12 mouse cellular contexts compared by ENCODE assay signal in the genomic region with DNA sequence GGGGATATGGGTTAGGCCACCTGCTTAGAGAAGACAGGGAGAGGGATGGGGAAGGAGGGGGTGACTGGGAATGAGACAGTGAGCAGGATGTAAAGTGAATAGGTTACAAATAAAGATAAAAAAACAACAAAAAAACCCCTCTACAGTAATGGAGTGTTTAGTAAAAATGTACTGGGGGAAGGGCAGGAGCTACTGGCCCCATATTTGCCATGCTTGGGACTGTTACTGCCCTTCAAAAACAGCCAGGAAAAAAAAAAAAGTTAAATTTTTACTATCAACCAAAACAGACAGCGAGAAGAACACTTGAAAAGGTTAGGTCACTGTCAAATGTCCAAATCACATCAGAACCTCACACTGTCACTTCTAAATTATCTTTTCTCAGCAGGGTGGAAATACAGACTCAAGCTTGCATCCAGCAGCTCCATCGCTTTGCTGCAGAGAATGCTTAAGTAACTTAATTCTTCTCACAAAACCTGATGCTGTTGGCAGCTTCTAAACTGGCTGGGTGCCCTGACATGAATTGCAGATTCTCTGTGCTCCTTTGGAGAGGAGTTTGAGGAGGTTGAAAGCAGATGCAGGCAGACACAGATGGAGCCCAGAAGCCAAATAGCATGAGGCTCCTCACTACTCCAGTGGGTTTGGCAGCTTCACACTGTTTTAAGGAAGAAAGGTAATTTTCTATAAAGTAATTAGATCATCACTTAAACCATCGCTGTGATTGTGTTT. TPM values are rescaled to one million over a fixed set of nuclear protein-coding genes. Genes with fewer than 3 reads are reported as not detected.
DNase-seq lines count a peak whose midpoint lies in the region; ATAC-seq lines count a peak whose summit lies in the region.
"Had no signal": no experiment of that assay in that cellular context is flagged by ENCODE, and none has a peak within 500 bp of the region (broad histone marks: within the 10 kb centered on the region; RNA-seq: fewer than 3 reads in every experiment).

No protein-coding gene starts in this region.

- no peak overlapping the region for H3K9ac ChIP-seq in midbrain, embryonic 14.5 days (replicated peaks; ENCODE audit: low read length)
- H3K9ac ChIP-seq: liver, embryonic 14.5 days had no signal

- no peak overlapping the region for H3K4me2 ChIP-seq in midbrain, embryonic 14.5 days (ENCODE audit: low read length)

- ATAC-seq in midbrain, embryonic 14.5 days (ENCODE audit: low FRiP score, low TSS enrichment) = peak; percentile 70
- ATAC-seq: Patski had no signal

- no peaks in the 10 kb centered on the region for H3K36me3 ChIP-seq in midbrain, embryonic 14.5 days (ENCODE audit: control insufficient read depth, insufficient read depth, low read length)
- H3K36me3 ChIP-seq in midbrain, embryonic 10.5 days = no peaks in the 10 kb centered on the region

- H3K4me1 ChIP-seq in midbrain, embryonic 14.5 days (ENCODE audit: control insufficient read depth, insufficient read depth, low read length) = 0 out of 2 replicates have a peak, but pooled peaks cover 5% of the 10 kb centered on the region
- H3K4me1 ChIP-seq in midbrain, embryonic 10.5 days = no peaks in the 10 kb centered on the region

- H3K27me3 ChIP-seq in midbrain, embryonic 14.5 days (ENCODE audit: control insufficient read depth, insufficient read depth, low read length) = no peaks in the 10 kb centered on the region
- H3K27me3 ChIP-seq in midbrain, embryonic 10.5 days (ENCODE audit: low read depth, poor library complexity, severe bottlenecking) = no peaks in the 10 kb centered on the region
- H3K27me3 ChIP-seq: Patski had no signal

- WGBS in midbrain, embryonic 14.5 days = 50% methylated on average over 3 of the region's 3 CpGs
- 70% methylated on average over 3 of the region's 3 CpGs for WGBS in midbrain, embryonic 10.5 days

- DNase-seq in adrenal gland, postnatal 10 days = peak; percentile 2
- no peak for DNase-seq in adrenal gland, adult 18-20 months (ENCODE audit: low spot score in 2 of 2)
- peak; percentile 77 for DNase-seq in midbrain, embryonic 14.5 days
- DNase-seq in midbrain, embryonic 10.5 days (ENCODE audit: low spot score) = no peak
- DNase-seq in left cerebral cortex, adult 9 months (ENCODE audit: low spot score in 2 of 2) = peak; percentile 73 to 93
- no peak for DNase-seq in heart, postnatal 4 days
- DNase-seq in yolk sac, embryonic 10.5 days (ENCODE audit: low spot score) = no peak
- no peak for DNase-seq in embryo, embryonic 10.5 days (ENCODE audit: low spot score)

- H3K9me3 ChIP-seq in midbrain, embryonic 14.5 days (ENCODE audit: control insufficient read depth, low read length) = no peaks in the 10 kb centered on the region
- no peaks in the 10 kb centered on the region for H3K9me3 ChIP-seq in midbrain, embryonic 10.5 days (replicated peaks)

- no peak overlapping the region for H3K4me3 ChIP-seq in midbrain, embryonic 14.5 days (replicated peaks; ENCODE audit: low read depth, low read length)
- H3K4me3 ChIP-seq in midbrain, embryonic 10.5 days = no peak overlapping the region

- H3K27ac ChIP-seq in midbrain, embryonic 14.5 days (replicated peaks; ENCODE audit: low read depth, low read length) = no peak overlapping the region
- H3K27ac ChIP-seq in midbrain, embryonic 10.5 days (replicated peaks) = no peak overlapping the region
- H3K27ac ChIP-seq: liver, embryonic 14.5 days had no signal

RNA-seq across cellular contexts. Expression of gene 4921530L21Rik, which starts 4.1 kb away (rescaled TPM):
- total RNA-seq in adrenal gland, postnatal 10 days (2021) = not detected
- total RNA-seq in adrenal gland, adult 18-20 months (2021) = not detected
- not detected in 2 replicates for polyA plus RNA-seq in midbrain, embryonic 14.5 days (2014; fragmentation: Nextera tagmentation; extraction: Ambion mirVana)
- polyA plus RNA-seq in midbrain, embryonic 10.5 days (2016; fragmentation: Nextera tagmentation; extraction: Ambion mirVana) = not detected in 2 replicates
- total RNA-seq in heart, postnatal 4 days (2021) = not detected
- total RNA-seq: gastrocnemius, postnatal 4 days had no signal
- polyA plus RNA-seq: liver, embryonic 14.5 days; Patski; small intestine, adult 2 months had no signal

Comparison
In these comparisons a context has a peak if more than half of its experiments do, and no peak if none do; other contexts are left out.
1. DNase-seq: peak in adrenal gland, postnatal 10 days (single experiment), midbrain, embryonic 14.5 days (single experiment) and left cerebral cortex, adult 9 months (2 of 2); none in adrenal gland, adult 18-20 months (0 of 2), midbrain, embryonic 10.5 days (single experiment), heart, postnatal 4 days (single experiment), yolk sac, embryonic 10.5 days (single experiment) and embryo, embryonic 10.5 days (single experiment).